Mouse (Mus musculus) cerebellum, adult 2 months (tissue): ENCODE results near the gene Arfgap2.

Experiments used
- CTCF ChIP-seq: fragments of 200-500 bp; IDR thresholded peaks from 2 replicates; pipeline ENCODE4 v1.5.1; 2011; ENCODE audit warnings: low read depth, mild to moderate bottlenecking, control low read depth, low read length, moderate library complexity, borderline replicate concordance; ENCODE audit not compliant: insufficient read depth
- POLR2A ChIP-seq: fragments of 200-500 bp; IDR thresholded peaks from 2 replicates; pipeline ENCODE4 v1.6.1; 2011; ENCODE audit warnings: low read length, control low read depth, borderline replicate concordance; ENCODE audit not compliant: insufficient read depth

- TF ChIP-seq CTCF (no peak), POLR2A (no peak)
These were observed 57.7 kb downstream of the Arfgap2 start for GRCm38 (mm10) chr2:91322490-91322889.
